Mouse (Mus musculus) megakaryocyte, embryonic 14.5 days (primary cell): ENCODE data around the gene Gmds.

Experiments used
- FLI1 ChIP-seq: IDR thresholded peaks from 2 replicates; pipeline ENCODE4 v1.6.1; 2012; ENCODE audit warnings: low read length, inconsistent platforms, mixed read lengths
- GATA1 ChIP-seq: IDR thresholded peaks from 3 replicates; pipeline ENCODE4 v1.6.1; 2012; ENCODE audit warnings: mixed read lengths, low read length, inconsistent platforms, borderline replicate concordance

- TF ChIP-seq FLI1 (no peak), GATA1 (no peak)
Observed at GRCm38 (mm10) chr13:31956112-31956511, 382.4 kb downstream of the Gmds start.
